Mouse (Mus musculus) intestine, embryonic 14.5 days (tissue): ENCODE measurements around the gene Mybpc2. TPM values are rescaled to one million over a fixed set of nuclear protein-coding genes. Genes with fewer than 3 reads are reported as not detected.

Source experiments
- ATAC-seq: fragments of 200-750 bp; cut with Nextera tagmentation; replicated peaks from 2 replicates; pipeline ENCODE4 v1.8.0; 2017; ENCODE audit warnings: low read depth, moderate number of reproducible peaks, moderate TSS enrichment, moderate library complexity; ENCODE audit not compliant: low FRiP score, low TSS enrichment
- DNase-seq: peaks from one replicate; pipeline ENCODE4 v3.0.0-alpha.2; 2018; ENCODE audit warnings: low spot score
- H3K27ac ChIP-seq: fragments of 300-500 bp; sonication (generic); 2 replicates; pipeline ENCODE4 v1.5.1; 2014; ENCODE audit warnings: low read depth, mild to moderate bottlenecking, control low read depth
- H3K27me3 ChIP-seq: fragments of 300-500 bp; sonication (generic); replicated peaks from 2 replicates; pipeline ENCODE4 v1.6.1; 2014; ENCODE audit warnings: low read length, control low read depth; ENCODE audit not compliant: control insufficient read depth, insufficient read depth
- H3K36me3 ChIP-seq: fragments of 300-500 bp; sonication (generic); 2 replicates; pipeline ENCODE4 v1.6.1; 2014; ENCODE audit warnings: low read length, control low read depth; ENCODE audit not compliant: control insufficient read depth, insufficient read depth
- H3K4me1 ChIP-seq: fragments of 300-500 bp; sonication (generic); replicated peaks from 2 replicates; pipeline ENCODE4 v1.6.1; 2014; ENCODE audit warnings: low read length, control low read depth, mixed read lengths; ENCODE audit not compliant: control insufficient read depth, insufficient read depth
- H3K4me2 ChIP-seq: fragments of 300-500 bp; sonication (generic); 2 replicates; pipeline ENCODE4 v1.6.1; 2014; ENCODE audit warnings: low read length
- H3K4me3 ChIP-seq: fragments of 300-500 bp; sonication (generic); 2 replicates; pipeline ENCODE4 v1.5.1; 2014; ENCODE audit warnings: low read depth, low read length, control low read depth, mixed read lengths
- H3K9ac ChIP-seq: fragments of 300-500 bp; sonication (generic); 2 replicates; pipeline ENCODE4 v1.6.1; 2014; ENCODE audit warnings: mild to moderate bottlenecking, low read length
- H3K9me3 ChIP-seq: fragments of 300-500 bp; sonication (generic); 2 replicates; pipeline ENCODE4 v1.6.1; 2016; ENCODE audit warnings: low read length, control low read depth; ENCODE audit not compliant: control insufficient read depth
- WGBS: fragments of 180-500 bp; shearing (Covaris S2); extraction: QIAGEN DNeasy Blood & Tissue Kit; methylation state at CpG from one replicate; pipeline ENCODE4 v1.1.7; 2014; 5-methylcytosine and 5-hydroxymethylcytosine counted together
- polyA plus RNA-seq: library from polyadenylated mRNA; unstranded; fragments of >200 nt; fragmentation: Nextera tagmentation; extraction: Ambion mirVana; gene quantifications from 2 replicates; pipeline ENCODE4 v1.2.1, GENCODE M21; 2014

Gene Mybpc2
- polyA plus RNA-seq, 1 experiment from 2014 or later = 0.32 TPM

- Histone ChIP-seq H3K4me3 (no peak overlapping the region), H3K27me3 (no peaks in the 10 kb centered on the region), H3K27ac (no peak overlapping the region), H3K4me2 (no peak overlapping the region), H3K9ac (no peak overlapping the region), H3K9me3 (no peaks in the 10 kb centered on the region), H3K4me1 (no peaks in the 10 kb centered on the region), H3K36me3 (peaks cover 93% of the 10 kb centered on the region)
- 93% methylated on average over 13 of the region's 13 CpGs for WGBS
- ATAC-seq (no peak), DNase-seq (no peak)
Measured at GRCm38 (mm10) chr7:44537496-44537895, 13.0 kb upstream of the Mybpc2 start.

- H3K4me1 ChIP-seq = no peaks in the 10 kb centered on the region
- no peaks in the 10 kb centered on the region for H3K27me3 ChIP-seq
- no peak overlapping the region for H3K4me2 ChIP-seq
- 79% methylated on average over 7 of the region's 7 CpGs for WGBS
- no peak overlapping the region for H3K4me3 ChIP-seq
- ATAC-seq (no peak), DNase-seq (no peak)
- no peak overlapping the region for H3K9ac ChIP-seq
- peaks cover 88% of the 10 kb centered on the region for H3K36me3 ChIP-seq
- no peaks in the 10 kb centered on the region for H3K9me3 ChIP-seq
- no peak overlapping the region for H3K27ac ChIP-seq
Measured at GRCm38 (mm10) chr7:44537009-44537408, 12.6 kb upstream of the Mybpc2 start.

- Histone ChIP-seq H3K27ac (no peak overlapping the region), H3K9ac (no peak overlapping the region), H3K27me3 (no peaks in the 10 kb centered on the region), H3K36me3 (peaks cover 87% of the 10 kb centered on the region), H3K9me3 (no peaks in the 10 kb centered on the region), H3K4me1 (no peaks in the 10 kb centered on the region), H3K4me2 (no peak overlapping the region), H3K4me3 (no peak overlapping the region)
- DNase-seq (no peak), ATAC-seq (no peak)
- WGBS = 91% methylated on average over 6 of the region's 6 CpGs
Measured at GRCm38 (mm10) chr7:44536590-44536968, 12.1 kb upstream of the Mybpc2 start.

- ATAC-seq (no peak), DNase-seq (no peak)
- no peaks in the 10 kb centered on the region for H3K9me3 ChIP-seq
- H3K4me1 ChIP-seq = no peaks in the 10 kb centered on the region
- no peak overlapping the region for H3K4me2 ChIP-seq
- H3K27me3 ChIP-seq = no peaks in the 10 kb centered on the region
- H3K27ac ChIP-seq = no peak overlapping the region
- H3K4me3 ChIP-seq = no peak overlapping the region
- no peak overlapping the region for H3K9ac ChIP-seq
- 93% methylated on average over 27 of the region's 27 CpGs for WGBS
- H3K36me3 ChIP-seq = peaks cover 81% of the 10 kb centered on the region
Measured at GRCm38 (mm10) chr7:44535657-44536589, 11.5 kb upstream of the Mybpc2 start.

GRCm38 (mm10) chr7:44534656-44535441 lies 10.4 kb upstream of the Mybpc2 start:
- Histone ChIP-seq H3K4me3 (no peak overlapping the region), H3K27ac (no peak overlapping the region), H3K4me2 (no peak overlapping the region), H3K9ac (no peak overlapping the region), H3K27me3 (no peaks in the 10 kb centered on the region), H3K4me1 (no peaks in the 10 kb centered on the region), H3K36me3 (peaks cover 70% of the 10 kb centered on the region), H3K9me3 (no peaks in the 10 kb centered on the region)
- DNase-seq = no peak
- no peak for ATAC-seq
- WGBS = 86% methylated on average over 18 of the region's 19 CpGs

GRCm38 (mm10) chr7:44534242-44534641 lies 9.8 kb upstream of the Mybpc2 start:
- Histone ChIP-seq H3K36me3 (peaks cover 65% of the 10 kb centered on the region), H3K9ac (no peak overlapping the region), H3K4me1 (no peaks in the 10 kb centered on the region), H3K4me2 (no peak overlapping the region), H3K27ac (no peak overlapping the region), H3K27me3 (no peaks in the 10 kb centered on the region), H3K4me3 (no peak overlapping the region), H3K9me3 (no peaks in the 10 kb centered on the region)
- 95% methylated on average over 13 of the region's 13 CpGs for WGBS
- no peak for ATAC-seq
- no peak for DNase-seq

- no peaks in the 10 kb centered on the region for H3K9me3 ChIP-seq
- no peak for ATAC-seq
- WGBS = 80% methylated on average over 12 of the region's 12 CpGs
- H3K27ac ChIP-seq = no peak overlapping the region
- H3K4me2 ChIP-seq = no peak overlapping the region
- no peak overlapping the region for H3K4me3 ChIP-seq
- no peaks in the 10 kb centered on the region for H3K4me1 ChIP-seq
- no peak for DNase-seq
- no peaks in the 10 kb centered on the region; the same call in 1 of the 2 replicates for H3K27me3 ChIP-seq
- H3K9ac ChIP-seq = no peak overlapping the region
- peaks cover 60% of the 10 kb centered on the region for H3K36me3 ChIP-seq
Measured at GRCm38 (mm10) chr7:44533746-44534045, 9.2 kb upstream of the Mybpc2 start.

- Histone ChIP-seq H3K27ac (no peak overlapping the region), H3K4me3 (no peak overlapping the region), H3K9me3 (no peaks in the 10 kb centered on the region), H3K27me3 (no peaks in the 10 kb centered on the region; the same call in 1 of the 2 replicates), H3K36me3 (peaks cover 54% of the 10 kb centered on the region), H3K4me2 (no peak overlapping the region), H3K4me1 (0 out of 2 replicates have a peak, but pooled peaks cover 1% of the 10 kb centered on the region), H3K9ac (no peak overlapping the region)
- 79% methylated on average over 29 of the region's 29 CpGs for WGBS
- ATAC-seq (no peak), DNase-seq (no peak)
Measured at GRCm38 (mm10) chr7:44532918-44533745, 8.7 kb upstream of the Mybpc2 start.
